Mouse (Mus musculus): Measurements from ENCODE around the gene Apol8. TPM values are rescaled to one million over a fixed set of nuclear protein-coding genes. Genes with fewer than 3 reads are reported as not detected.
"Not testable (repeated sequence)": the region's sequence is repeated elsewhere in the genome, so short reads cannot be mapped to it uniquely, and the experiment has no call there.

The Apol8 gene
- polyA plus RNA-seq, 1 experiment from 2014 or later = 0.21 TPM

DNA sequence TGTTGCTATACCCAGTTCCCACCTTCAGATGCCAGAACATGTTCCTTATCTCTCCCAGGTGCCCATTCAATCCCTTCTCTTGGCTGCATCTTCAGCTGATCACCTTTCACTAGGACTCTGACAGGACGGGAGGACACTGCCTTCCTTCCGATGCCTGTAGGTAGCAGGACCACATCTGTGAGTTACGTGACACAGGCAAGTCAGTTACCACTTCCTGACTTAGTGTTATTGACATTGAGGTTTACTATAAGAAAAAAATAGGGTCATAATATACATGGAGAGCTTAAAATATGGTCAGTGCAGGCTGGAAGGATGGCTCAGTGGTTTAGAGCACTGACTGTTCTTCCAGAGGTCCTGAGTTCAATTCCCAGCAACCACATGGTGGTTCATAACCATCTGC lies 35.3 kb downstream of the Apol8 start:
- H3K9me3 ChIP-seq (ENCODE audit: control insufficient read depth, low read length); H3K36me3 ChIP-seq (ENCODE audit: control insufficient read depth, insufficient read depth, low read length); H3K27ac ChIP-seq (ENCODE audit: low read depth, low read length); H3K27me3 ChIP-seq (ENCODE audit: control insufficient read depth, insufficient read depth, low read length); H3K4me2 ChIP-seq (ENCODE audit: low read depth, low read length, severe bottlenecking); H3K4me3 ChIP-seq (ENCODE audit: low read depth, low read length); ATAC-seq (replicated peaks; ENCODE audit: low FRiP score); H3K9ac ChIP-seq (ENCODE audit: low read length); DNase-seq (ENCODE audit: low spot score); H3K4me1 ChIP-seq (replicated peaks; ENCODE audit: control insufficient read depth, insufficient read depth, low read length): not testable (repeated sequence)
- no CpG with 5 or more reads among the region's 3 CpGs for WGBS

DNA sequence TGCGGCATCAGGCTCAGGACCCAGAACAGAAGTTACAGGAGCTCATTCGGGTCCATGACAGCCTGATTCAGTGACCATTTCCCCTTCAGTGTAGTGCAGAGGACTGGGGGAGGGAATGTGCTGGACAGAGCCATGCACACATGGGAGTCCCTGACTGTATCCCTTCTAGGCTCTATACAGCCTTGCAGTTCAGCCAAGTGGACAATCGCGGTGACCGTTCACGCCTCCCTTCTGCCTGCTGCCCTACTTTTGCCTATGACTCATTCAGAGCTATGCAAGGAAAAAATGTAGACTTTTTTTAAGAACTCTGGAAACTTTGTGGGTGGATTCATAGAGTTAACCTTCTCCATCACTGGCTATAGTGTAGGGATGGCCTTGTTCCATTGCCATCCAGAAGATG lies 38.6 kb downstream of the Apol8 start:
- not testable (repeated sequence) for H3K9ac ChIP-seq (ENCODE audit: low read length); ATAC-seq (replicated peaks; ENCODE audit: low FRiP score); DNase-seq (ENCODE audit: low spot score); H3K27ac ChIP-seq (ENCODE audit: low read depth, low read length); H3K27me3 ChIP-seq (ENCODE audit: control insufficient read depth, insufficient read depth, low read length); H3K9me3 ChIP-seq (ENCODE audit: control insufficient read depth, low read length); H3K4me2 ChIP-seq (ENCODE audit: low read depth, low read length, severe bottlenecking); H3K36me3 ChIP-seq (ENCODE audit: control insufficient read depth, insufficient read depth, low read length); H3K4me3 ChIP-seq (ENCODE audit: low read depth, low read length); H3K4me1 ChIP-seq (replicated peaks; ENCODE audit: control insufficient read depth, insufficient read depth, low read length)
- 100% methylated on average over 2 of the region's 6 CpGs for WGBS

DNA sequence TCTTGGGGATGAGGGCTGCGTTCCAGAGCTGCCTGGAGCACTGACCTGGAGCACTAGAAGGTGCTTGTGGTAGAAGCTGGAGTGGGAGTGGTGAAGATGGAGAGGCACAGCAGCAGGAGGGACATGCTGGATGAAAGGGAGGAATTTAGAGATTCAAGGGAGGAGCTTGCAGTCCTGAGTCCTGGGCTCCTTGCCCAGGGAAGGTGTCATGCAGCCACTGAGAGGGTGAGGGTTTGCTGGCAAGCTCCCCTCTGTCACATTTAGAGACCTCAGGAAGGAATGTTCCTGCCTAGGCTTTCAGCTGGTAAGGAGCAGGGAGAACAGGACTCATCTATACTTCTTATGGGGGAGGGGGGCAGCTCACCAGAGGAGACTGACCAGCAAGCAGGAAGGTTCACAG lies 47.9 kb downstream of the Apol8 start:
- ATAC-seq (replicated peaks; ENCODE audit: low FRiP score); H3K27me3 ChIP-seq (ENCODE audit: control insufficient read depth, insufficient read depth, low read length); H3K9ac ChIP-seq (ENCODE audit: low read length); H3K4me1 ChIP-seq (replicated peaks; ENCODE audit: control insufficient read depth, insufficient read depth, low read length); H3K4me3 ChIP-seq (ENCODE audit: low read depth, low read length); H3K27ac ChIP-seq (ENCODE audit: low read depth, low read length); H3K4me2 ChIP-seq (ENCODE audit: low read depth, low read length, severe bottlenecking); DNase-seq (ENCODE audit: low spot score); H3K36me3 ChIP-seq (ENCODE audit: control insufficient read depth, insufficient read depth, low read length); H3K9me3 ChIP-seq (ENCODE audit: control insufficient read depth, low read length): not testable (repeated sequence)
- no CpG with 5 or more reads among the region's 1 CpGs for WGBS

DNA sequence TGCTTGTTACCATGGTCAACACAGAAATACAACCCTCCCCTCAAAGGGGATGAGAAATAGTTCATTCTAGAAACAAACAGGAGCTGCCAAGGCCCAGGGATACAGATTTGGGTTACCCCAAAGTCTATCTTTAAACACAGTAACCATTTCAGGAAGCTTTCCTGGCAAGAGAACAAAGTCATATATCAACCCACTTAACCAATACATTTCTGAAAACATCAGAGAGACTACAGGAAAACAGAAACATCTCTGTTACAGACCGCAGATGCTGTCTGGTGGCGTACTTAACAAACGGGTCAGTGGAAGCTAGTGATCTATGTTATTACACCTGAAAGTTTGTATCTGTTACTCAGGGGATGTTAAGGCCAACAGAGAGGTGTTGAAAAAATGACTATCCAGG lies 51.5 kb downstream of the Apol8 start:
- H3K27me3 ChIP-seq (ENCODE audit: control insufficient read depth, insufficient read depth, low read length); ATAC-seq (replicated peaks; ENCODE audit: low FRiP score); H3K4me2 ChIP-seq (ENCODE audit: low read depth, low read length, severe bottlenecking); H3K36me3 ChIP-seq (ENCODE audit: control insufficient read depth, insufficient read depth, low read length); H3K9ac ChIP-seq (ENCODE audit: low read length); H3K4me3 ChIP-seq (ENCODE audit: low read depth, low read length); H3K27ac ChIP-seq (ENCODE audit: low read depth, low read length); H3K9me3 ChIP-seq (ENCODE audit: control insufficient read depth, low read length); DNase-seq (ENCODE audit: low spot score); H3K4me1 ChIP-seq (replicated peaks; ENCODE audit: control insufficient read depth, insufficient read depth, low read length): not testable (repeated sequence)
- WGBS = 99% methylated on average over 3 of the region's 3 CpGs

DNA sequence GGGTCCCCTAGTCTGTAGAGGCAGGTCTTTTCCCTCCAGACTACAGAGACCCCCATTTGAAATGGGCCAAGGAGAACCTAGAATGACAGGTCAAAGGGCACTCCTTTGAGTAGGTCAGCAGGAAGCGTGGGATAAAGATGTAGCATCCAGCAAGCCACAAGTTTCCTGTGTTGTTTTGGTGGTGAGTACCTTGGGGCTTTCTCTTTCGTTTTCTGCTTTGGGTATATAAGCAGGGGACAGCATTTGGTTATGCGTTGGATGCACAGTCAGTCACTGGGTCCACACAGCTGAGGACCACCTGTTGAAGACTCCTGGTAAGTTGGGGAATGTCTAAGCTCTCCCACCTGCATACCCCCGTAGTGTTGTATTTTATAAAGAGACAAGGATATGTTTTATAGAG lies 58.1 kb downstream of the Apol8 start, which contains the start of gene Apol7e:
Apol7e (plus strand) TSS at position 202 of the 400 bp plus-strand sequence.
- not testable (repeated sequence) for H3K4me3 ChIP-seq (ENCODE audit: low read depth, low read length); DNase-seq (ENCODE audit: low spot score); H3K4me2 ChIP-seq (ENCODE audit: low read depth, low read length, severe bottlenecking); H3K9ac ChIP-seq (ENCODE audit: low read length); H3K27me3 ChIP-seq (ENCODE audit: control insufficient read depth, insufficient read depth, low read length); H3K36me3 ChIP-seq (ENCODE audit: control insufficient read depth, insufficient read depth, low read length); H3K9me3 ChIP-seq (ENCODE audit: control insufficient read depth, low read length); H3K27ac ChIP-seq (ENCODE audit: low read depth, low read length); ATAC-seq (replicated peaks; ENCODE audit: low FRiP score); H3K4me1 ChIP-seq (replicated peaks; ENCODE audit: control insufficient read depth, insufficient read depth, low read length)
- 84% methylated on average over 4 of the region's 4 CpGs for WGBS

Other genes starting within 250 kb of the Apol8 start
- not detected in 2 replicates for gene Apol11a, start 248.7 kb downstream of the Apol8 start, polyA plus RNA-seq (2014; fragmentation: Nextera tagmentation; extraction: Ambion mirVana)
- gene Apol7c, start 223.7 kb downstream of the Apol8 start, polyA plus RNA-seq (2014; fragmentation: Nextera tagmentation; extraction: Ambion mirVana) = not detected in 2 replicates
- gene 1700025B11Rik, start 195.1 kb downstream of the Apol8 start, polyA plus RNA-seq (2014; fragmentation: Nextera tagmentation; extraction: Ambion mirVana) = not detected in 2 replicates
- gene Apol10b, start 160.9 kb downstream of the Apol8 start, polyA plus RNA-seq (2014; fragmentation: Nextera tagmentation; extraction: Ambion mirVana) = not detected in 2 replicates
- gene Gm36245, start 157.7 kb downstream of the Apol8 start, polyA plus RNA-seq (2014; fragmentation: Nextera tagmentation; extraction: Ambion mirVana) = not detected in 2 replicates
- gene Apol11b, start 113.7 kb downstream of the Apol8 start, polyA plus RNA-seq (2014; fragmentation: Nextera tagmentation; extraction: Ambion mirVana) = not detected in 2 replicates
- not detected in 2 replicates for gene Apol7e, start 58.1 kb downstream of the Apol8 start, polyA plus RNA-seq (2014; fragmentation: Nextera tagmentation; extraction: Ambion mirVana)
- not detected in 2 replicates for gene Apol9b, start 28.0 kb downstream of the Apol8 start, polyA plus RNA-seq (2014; fragmentation: Nextera tagmentation; extraction: Ambion mirVana)
- gene Myh9, start 85.2 kb upstream of the Apol8 start, polyA plus RNA-seq (2014; fragmentation: Nextera tagmentation; extraction: Ambion mirVana) = 32.0 and 37.4 TPM in 2 replicates
- gene Txn2, start 172.0 kb upstream of the Apol8 start, polyA plus RNA-seq (2014; fragmentation: Nextera tagmentation; extraction: Ambion mirVana) = 232 and 267 TPM in 2 replicates
- 9.1 TPM in 2 replicates for gene Foxred2, start 199.7 kb upstream of the Apol8 start, polyA plus RNA-seq (2014; fragmentation: Nextera tagmentation; extraction: Ambion mirVana)
- gene Eif3d, start 213.8 kb upstream of the Apol8 start, polyA plus RNA-seq (2014; fragmentation: Nextera tagmentation; extraction: Ambion mirVana) = 243 and 275 TPM in 2 replicates